Comparison of ENCODE assay signal across 11 mouse cellular contexts in genomic region chr2:173937531-173938439, GRCm38 (mm10).
DNase-seq lines count a peak whose midpoint lies in the region; ATAC-seq and TF ChIP-seq lines count a peak whose summit lies in the region.
"Had no signal": no experiment of that assay in that cellular context is flagged by ENCODE, and none has a peak within 500 bp of the region (broad histone marks: within the 10 kb centered on the region; RNA-seq: fewer than 3 reads in every experiment).

No protein-coding gene starts in this region.

- no peak for TF ChIP-seq CTCF in liver, postnatal 0 days (IDR thresholded peaks at IDR 0.05; ENCODE audit: low read depth)

- peak; percentile 4 for DNase-seq in embryo, embryonic 9.5 days (ENCODE audit: extremely low spot score)
- no peak for DNase-seq in embryo, embryonic 10.5 days (ENCODE audit: low spot score)
- peak; percentile 8 for DNase-seq in liver, postnatal 0 days
- no peak for DNase-seq in cerebellum, adult 9-11 months
- DNase-seq in thymus, postnatal 14 days: no peak

- no peaks in the 10 kb centered on the region for H3K36me3 ChIP-seq in liver, postnatal 0 days (replicated peaks; ENCODE audit: insufficient read depth, low read length)
- H3K36me3 ChIP-seq in liver, embryonic 12.5 days: no peaks in the 10 kb centered on the region
- H3K36me3 ChIP-seq in hindbrain, embryonic 16.5 days (ENCODE audit: control insufficient read depth, insufficient read depth, low read length): no peaks in the 10 kb centered on the region
- H3K36me3 ChIP-seq in neural tube, embryonic 13.5 days: no peaks in the 10 kb centered on the region

- no peaks in the 10 kb centered on the region; the same call in 1 of the 2 replicates for H3K9me3 ChIP-seq in liver, postnatal 0 days (ENCODE audit: low read length)
- peaks cover 10% of the 10 kb centered on the region for H3K9me3 ChIP-seq in liver, embryonic 12.5 days (replicated peaks)
- no peaks in the 10 kb centered on the region for H3K9me3 ChIP-seq in hindbrain, embryonic 16.5 days (ENCODE audit: control insufficient read depth, low read length)
- H3K9me3 ChIP-seq in neural tube, embryonic 13.5 days: no peaks in the 10 kb centered on the region

- no peak overlapping the region for H3K27ac ChIP-seq in liver, postnatal 0 days (ENCODE audit: low read depth)
- H3K27ac ChIP-seq in liver, embryonic 12.5 days: no peak overlapping the region
- H3K27ac ChIP-seq in hindbrain, embryonic 16.5 days (ENCODE audit: low read depth, low read length): no peak overlapping the region
- peak overlapping the region; percentile 79 for H3K27ac ChIP-seq in neural tube, embryonic 13.5 days (replicated peaks)
- H3K27ac ChIP-seq: left cerebral cortex, adult 2 months had no signal

- no peaks in the 10 kb centered on the region for H3K27me3 ChIP-seq in liver, postnatal 0 days (ENCODE audit: insufficient read depth, low read length)
- no peaks in the 10 kb centered on the region for H3K27me3 ChIP-seq in liver, embryonic 12.5 days (replicated peaks)
- no peaks in the 10 kb centered on the region for H3K27me3 ChIP-seq in hindbrain, embryonic 16.5 days (replicated peaks; ENCODE audit: control insufficient read depth, insufficient read depth, low read length)
- H3K27me3 ChIP-seq in neural tube, embryonic 13.5 days: no peaks in the 10 kb centered on the region

- 76% methylated on average over 18 of the region's 18 CpGs for whole genome bisulfite sequencing in liver, postnatal 0 days (ENCODE audit: insufficient replicate concordance)
- 73% methylated on average over 18 of the region's 18 CpGs for WGBS in liver, embryonic 12.5 days (ENCODE audit: insufficient replicate concordance)
- WGBS in hindbrain, embryonic 16.5 days: 37% methylated on average over 18 of the region's 18 CpGs
- WGBS in neural tube, embryonic 13.5 days: 17% methylated on average over 18 of the region's 18 CpGs

- no peak for TF ChIP-seq EP300 in liver, postnatal 0 days (IDR thresholded peaks at IDR 0.05; ENCODE audit: low read depth)

- H3K9ac ChIP-seq in liver, postnatal 0 days (replicated peaks): no peak overlapping the region
- no peak overlapping the region for H3K9ac ChIP-seq in liver, embryonic 12.5 days
- H3K9ac ChIP-seq in hindbrain, embryonic 16.5 days (ENCODE audit: low read depth, low read length): peak overlapping the region; percentile 13; the same call in 1 of the 2 replicates
- H3K9ac ChIP-seq in neural tube, embryonic 13.5 days: peak overlapping the region; percentile 26; the same call in 1 of the 2 replicates

- no peak for ATAC-seq in liver, postnatal 0 days
- ATAC-seq in liver, embryonic 12.5 days: no peak
- peak; percentile 29; the same call in 1 of the 2 replicates for ATAC-seq in hindbrain, embryonic 16.5 days
- peak; percentile 53 for ATAC-seq in neural tube, embryonic 13.5 days (ENCODE audit: low read depth)

- H3K4me3 ChIP-seq in liver, postnatal 0 days (ENCODE audit: low read depth, low read length): no peak overlapping the region
- H3K4me3 ChIP-seq in liver, embryonic 12.5 days: no peak overlapping the region
- H3K4me3 ChIP-seq in hindbrain, embryonic 16.5 days (ENCODE audit: low read length): no peak overlapping the region
- no peak overlapping the region for H3K4me3 ChIP-seq in neural tube, embryonic 13.5 days
- H3K4me3 ChIP-seq: erythroblast, embryonic 14.5 days; left cerebral cortex, adult 2 months had no signal

- no peaks in the 10 kb centered on the region for H3K4me1 ChIP-seq in liver, postnatal 0 days (ENCODE audit: insufficient read depth)
- no peaks in the 10 kb centered on the region for H3K4me1 ChIP-seq in liver, embryonic 12.5 days
- H3K4me1 ChIP-seq in hindbrain, embryonic 16.5 days (ENCODE audit: control insufficient read depth, insufficient read depth, low read depth, low read length): peaks cover 9% of the 10 kb centered on the region
- peaks cover 48% of the 10 kb centered on the region for H3K4me1 ChIP-seq in neural tube, embryonic 13.5 days (replicated peaks)

- H3K4me2 ChIP-seq in liver, postnatal 0 days (ENCODE audit: low read depth, low read length): no peak overlapping the region
- no peak overlapping the region for H3K4me2 ChIP-seq in liver, embryonic 12.5 days
- H3K4me2 ChIP-seq in hindbrain, embryonic 16.5 days (ENCODE audit: low read length): no peak overlapping the region
- peak overlapping the region; percentile 27 for H3K4me2 ChIP-seq in neural tube, embryonic 13.5 days
- H3K4me2 ChIP-seq: heart, embryonic 11.5 days had no signal

Comparison
In these comparisons a context has a peak if more than half of its experiments do, and no peak if none do; other contexts are left out.
1. DNase-seq: peak in embryo, embryonic 9.5 days (single experiment) and liver, postnatal 0 days (single experiment); none in embryo, embryonic 10.5 days (single experiment), cerebellum, adult 9-11 months (single experiment) and thymus, postnatal 14 days (single experiment).
2. ATAC-seq: peak in hindbrain, embryonic 16.5 days (single experiment) and neural tube, embryonic 13.5 days (single experiment); none in liver, postnatal 0 days (single experiment) and liver, embryonic 12.5 days (single experiment).
3. H3K9ac ChIP-seq: peak in hindbrain, embryonic 16.5 days (single experiment) and neural tube, embryonic 13.5 days (single experiment); none in liver, postnatal 0 days (single experiment) and liver, embryonic 12.5 days (single experiment).